Mouse (Mus musculus): Measurements from ENCODE around the gene Mttp. TPM values are rescaled to one million over a fixed set of nuclear protein-coding genes. Genes with fewer than 3 reads are reported as not detected.

The Mttp gene
- polyA plus RNA-seq, 1 experiment: 0.47 TPM

DNA sequence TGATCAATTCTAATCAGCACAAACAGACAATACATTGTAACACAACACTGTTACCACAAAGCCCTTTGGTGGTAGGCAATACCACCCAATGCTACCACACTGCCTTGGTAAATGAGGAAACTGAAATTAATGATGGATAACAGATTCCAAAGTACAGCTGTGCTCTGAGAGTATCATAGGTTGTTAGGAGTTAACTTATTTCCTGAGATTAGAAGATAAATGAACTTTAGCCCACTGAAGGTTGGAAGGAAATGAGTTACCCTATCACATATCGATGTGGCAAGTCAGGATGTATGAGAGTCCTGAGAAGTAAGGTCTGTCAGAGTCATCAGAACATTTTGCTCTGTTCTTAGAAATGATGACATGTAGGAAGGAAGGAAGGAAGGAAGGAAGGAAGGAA, 10.2 kb downstream of the Mttp start:
- DNase-seq (ENCODE audit: low read depth in 1 of 2, low spot score in 2 of 2): no peak
- WGBS: 40% methylated on average over 1 of the region's 1 CpGs

DNA sequence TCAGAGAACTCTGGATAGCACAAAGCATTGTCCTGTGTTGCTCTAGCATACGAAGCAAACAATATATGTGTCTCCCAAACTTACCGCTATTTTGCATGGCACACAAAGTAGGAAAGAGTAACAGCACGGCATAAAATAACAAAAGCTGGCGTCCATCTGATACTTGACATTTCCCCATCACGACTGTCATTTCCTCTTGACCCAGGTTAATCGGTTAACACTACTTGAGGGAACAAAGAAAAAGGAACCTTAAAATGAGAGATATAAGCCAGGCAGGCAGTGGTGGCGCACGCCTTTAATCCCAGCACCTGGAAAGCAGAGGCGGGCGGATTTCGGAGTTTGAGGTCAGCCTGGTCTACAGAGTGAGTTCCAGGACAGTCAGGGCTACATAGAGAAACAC, 10.9 kb downstream of the Mttp start:
- no peak for DNase-seq (ENCODE audit: low read depth in 1 of 2, low spot score in 2 of 2)
- Histone ChIP-seq H3K27me3 (ENCODE audit: control insufficient read depth, insufficient read depth, low read length) (no peaks in the 10 kb centered on the region), H3K4me3 (ENCODE audit: extremely low read depth, insufficient read depth, insufficient read length) (no peak overlapping the region), H3K4me1 (ENCODE audit: control insufficient read depth, insufficient read depth, insufficient read length) (no peaks in the 10 kb centered on the region), H3K36me3 (ENCODE audit: control insufficient read depth, insufficient read depth, low read length) (no peaks in the 10 kb centered on the region), H3K27ac (ENCODE audit: insufficient read depth, low read length) (no peak overlapping the region)
- 63% methylated on average over 11 of the region's 11 CpGs for WGBS
- TF ChIP-seq CTCF (IDR thresholded peaks at IDR 0.05; ENCODE audit: extremely low read depth, insufficient read depth, insufficient read length, insufficient replicate concordance) (no peak), POLR2A (IDR thresholded peaks at IDR 0.05; ENCODE audit: low read depth, low read length) (no peak)

More for the DNA sequence above, 10.2 kb downstream of the Mttp start:
- no peak overlapping the region for H3K4me3 ChIP-seq (ENCODE audit: extremely low read depth, insufficient read depth, insufficient read length)
- H3K4me1 ChIP-seq (ENCODE audit: control insufficient read depth, insufficient read depth, insufficient read length): no peaks in the 10 kb centered on the region
- no peak overlapping the region for H3K27ac ChIP-seq (ENCODE audit: insufficient read depth, low read length)
- H3K27me3 ChIP-seq (ENCODE audit: control insufficient read depth, insufficient read depth, low read length): no peaks in the 10 kb centered on the region
- TF ChIP-seq CTCF (IDR thresholded peaks at IDR 0.05; ENCODE audit: extremely low read depth, insufficient read depth, insufficient read length, insufficient replicate concordance) (no peak), POLR2A (IDR thresholded peaks at IDR 0.05; ENCODE audit: low read depth, low read length) (no peak)
- H3K36me3 ChIP-seq (ENCODE audit: control insufficient read depth, insufficient read depth, low read length): no peaks in the 10 kb centered on the region

DNA sequence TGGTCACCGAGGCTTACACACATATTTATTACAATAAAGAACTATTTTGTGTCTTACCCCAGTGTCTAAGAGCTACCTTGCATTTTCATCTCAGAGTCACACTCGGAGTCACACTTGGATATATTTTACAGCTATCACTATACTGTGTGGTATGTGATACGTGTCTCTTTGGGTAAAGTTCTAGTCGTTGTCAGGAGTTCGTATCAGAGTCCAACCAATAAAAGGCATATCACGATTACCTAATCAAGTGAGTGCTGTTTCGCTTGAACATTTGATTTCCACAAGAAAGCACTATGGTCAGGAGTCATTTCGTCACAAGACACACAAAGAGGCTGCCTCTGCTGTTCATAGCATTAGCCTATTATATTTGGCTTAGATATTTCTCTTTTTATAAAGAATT, 11.3 kb downstream of the Mttp start:
- 90% methylated on average over 8 of the region's 8 CpGs for WGBS
- no peak for DNase-seq (ENCODE audit: low read depth in 1 of 2, low spot score in 2 of 2)
- no peak overlapping the region for H3K27ac ChIP-seq (ENCODE audit: insufficient read depth, low read length)
- no peaks in the 10 kb centered on the region for H3K27me3 ChIP-seq (ENCODE audit: control insufficient read depth, insufficient read depth, low read length)
- no peaks in the 10 kb centered on the region for H3K4me1 ChIP-seq (ENCODE audit: control insufficient read depth, insufficient read depth, insufficient read length)
- H3K4me3 ChIP-seq (ENCODE audit: extremely low read depth, insufficient read depth, insufficient read length): no peak overlapping the region
- H3K36me3 ChIP-seq (ENCODE audit: control insufficient read depth, insufficient read depth, low read length): no peaks in the 10 kb centered on the region
- TF ChIP-seq POLR2A (IDR thresholded peaks at IDR 0.05; ENCODE audit: low read depth, low read length) (no peak), CTCF (IDR thresholded peaks at IDR 0.05; ENCODE audit: extremely low read depth, insufficient read depth, insufficient read length, insufficient replicate concordance) (no peak)

DNA sequence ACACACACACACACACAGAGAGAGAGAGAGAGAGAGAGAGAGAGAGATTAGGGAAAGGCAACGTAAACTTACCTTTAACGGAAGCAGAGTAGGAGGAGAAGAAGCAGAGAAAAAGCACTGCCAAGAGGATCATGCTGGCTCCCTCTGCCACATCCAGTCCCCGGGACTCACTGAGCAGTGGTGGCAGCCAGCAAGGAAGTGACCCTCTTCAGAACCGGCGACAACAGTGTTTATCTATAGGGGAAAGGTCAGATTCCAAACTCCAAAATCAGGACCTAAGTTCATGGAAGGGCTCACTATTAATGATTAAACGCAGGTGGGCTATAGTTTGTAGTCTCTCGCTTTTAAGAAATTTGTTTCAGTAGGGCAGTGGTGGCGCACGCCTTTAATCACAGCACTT, 13.6 kb downstream of the Mttp start:
- Histone ChIP-seq H3K27ac (ENCODE audit: insufficient read depth, low read length) (no peak overlapping the region), H3K36me3 (ENCODE audit: control insufficient read depth, insufficient read depth, low read length) (no peaks in the 10 kb centered on the region), H3K4me3 (ENCODE audit: extremely low read depth, insufficient read depth, insufficient read length) (no peak overlapping the region), H3K4me1 (ENCODE audit: control insufficient read depth, insufficient read depth, insufficient read length) (no peaks in the 10 kb centered on the region), H3K27me3 (ENCODE audit: control insufficient read depth, insufficient read depth, low read length) (no peaks in the 10 kb centered on the region)
- no peak for TF ChIP-seq POLR2A (IDR thresholded peaks at IDR 0.05; ENCODE audit: low read depth, low read length)
- no peak for TF ChIP-seq CTCF (IDR thresholded peaks at IDR 0.05; ENCODE audit: extremely low read depth, insufficient read depth, insufficient read length, insufficient replicate concordance)
- WGBS: 85% methylated on average over 9 of the region's 9 CpGs
- no peak for DNase-seq (ENCODE audit: low read depth in 1 of 2, low spot score in 2 of 2)

DNA sequence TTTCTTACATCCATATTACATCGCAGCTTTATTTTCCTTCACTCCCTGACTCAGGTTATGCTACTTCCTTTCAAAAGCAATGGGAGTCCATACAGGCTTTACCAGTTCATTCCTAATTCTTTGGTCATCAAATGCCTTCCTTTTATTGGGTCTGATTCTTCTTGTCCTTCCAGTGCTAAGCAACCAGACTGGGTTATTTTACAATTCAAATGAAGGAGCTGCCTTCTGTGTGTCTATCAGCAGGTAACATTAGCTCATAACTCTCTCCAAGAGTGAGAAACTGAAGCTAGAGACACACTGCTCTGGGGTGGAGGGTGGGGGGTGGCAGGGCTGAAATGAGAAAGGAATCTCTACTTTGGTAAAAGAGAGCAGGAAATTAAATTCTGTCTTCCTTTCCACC, 14.1 kb downstream of the Mttp start:
- Histone ChIP-seq H3K4me1 (ENCODE audit: control insufficient read depth, insufficient read depth, insufficient read length) (no peaks in the 10 kb centered on the region), H3K27ac (ENCODE audit: insufficient read depth, low read length) (no peak overlapping the region), H3K4me3 (ENCODE audit: extremely low read depth, insufficient read depth, insufficient read length) (no peak overlapping the region), H3K27me3 (ENCODE audit: control insufficient read depth, insufficient read depth, low read length) (no peaks in the 10 kb centered on the region), H3K36me3 (ENCODE audit: control insufficient read depth, insufficient read depth, low read length) (no peaks in the 10 kb centered on the region)
- no peak for TF ChIP-seq POLR2A (IDR thresholded peaks at IDR 0.05; ENCODE audit: low read depth, low read length)
- TF ChIP-seq CTCF (IDR thresholded peaks at IDR 0.05; ENCODE audit: extremely low read depth, insufficient read depth, insufficient read length, insufficient replicate concordance): no peak
- WGBS: 84% methylated on average over 1 of the region's 1 CpGs
- DNase-seq (ENCODE audit: low read depth in 1 of 2, low spot score in 2 of 2): no peak

DNA sequence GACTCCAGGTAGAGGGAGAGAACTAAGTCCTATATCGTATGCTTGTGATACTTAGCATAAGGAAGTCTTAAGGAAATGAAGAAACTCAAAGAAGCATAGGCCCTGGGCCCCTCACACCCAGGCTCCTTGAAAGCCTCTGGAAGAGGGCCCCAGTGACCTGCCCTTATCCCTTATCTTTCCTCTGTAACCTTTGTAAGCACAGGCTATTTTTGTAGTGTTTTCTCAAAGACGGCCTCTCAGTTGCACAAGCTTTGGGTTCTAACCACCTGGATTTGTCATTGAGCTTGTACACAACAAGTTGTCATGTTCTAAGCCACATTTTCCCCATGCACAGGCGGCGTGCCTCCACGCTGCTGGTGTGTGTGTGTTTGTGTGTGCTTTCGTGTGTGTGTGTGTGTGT, 15.7 kb downstream of the Mttp start:
- Histone ChIP-seq H3K4me3 (ENCODE audit: extremely low read depth, insufficient read depth, insufficient read length) (no peak overlapping the region), H3K36me3 (ENCODE audit: control insufficient read depth, insufficient read depth, low read length) (no peaks in the 10 kb centered on the region), H3K27me3 (ENCODE audit: control insufficient read depth, insufficient read depth, low read length) (no peaks in the 10 kb centered on the region), H3K27ac (ENCODE audit: insufficient read depth, low read length) (no peak overlapping the region), H3K4me1 (ENCODE audit: control insufficient read depth, insufficient read depth, insufficient read length) (no peaks in the 10 kb centered on the region)
- DNase-seq (ENCODE audit: low read depth in 1 of 2, low spot score in 2 of 2): no peak
- TF ChIP-seq CTCF (IDR thresholded peaks at IDR 0.05; ENCODE audit: extremely low read depth, insufficient read depth, insufficient read length, insufficient replicate concordance) (no peak), POLR2A (IDR thresholded peaks at IDR 0.05; ENCODE audit: low read depth, low read length) (no peak)
- 94% methylated on average over 6 of the region's 6 CpGs for WGBS

DNA sequence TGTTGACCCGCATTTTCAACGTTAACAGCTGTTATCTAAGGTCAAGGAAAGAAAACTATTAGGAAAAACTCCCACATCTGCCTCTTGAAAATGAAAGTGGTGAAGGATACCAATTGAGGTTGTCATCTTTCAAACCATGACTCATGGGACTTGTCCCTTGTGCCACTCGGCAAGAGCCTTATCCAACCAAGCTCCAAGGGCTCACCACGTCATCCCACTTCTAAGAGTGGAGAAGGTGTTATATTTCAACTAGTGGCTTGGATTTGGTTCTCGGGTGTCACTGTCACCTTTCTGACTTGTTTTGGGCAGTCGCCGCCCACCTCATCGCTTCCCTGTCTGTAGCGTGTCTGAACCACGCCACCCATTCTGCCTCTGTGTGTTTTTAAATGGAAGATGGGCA, 20.9 kb downstream of the Mttp start:
- no peak for DNase-seq (ENCODE audit: low read depth in 1 of 2, low spot score in 2 of 2)
- H3K4me3 ChIP-seq (ENCODE audit: extremely low read depth, insufficient read depth, insufficient read length): no peak overlapping the region
- no peaks in the 10 kb centered on the region for H3K27me3 ChIP-seq (ENCODE audit: control insufficient read depth, insufficient read depth, low read length)
- H3K36me3 ChIP-seq (ENCODE audit: control insufficient read depth, insufficient read depth, low read length): no peaks in the 10 kb centered on the region
- WGBS: 90% methylated on average over 10 of the region's 10 CpGs
- no peak for TF ChIP-seq CTCF (IDR thresholded peaks at IDR 0.05; ENCODE audit: extremely low read depth, insufficient read depth, insufficient read length, insufficient replicate concordance)
- TF ChIP-seq POLR2A (IDR thresholded peaks at IDR 0.05; ENCODE audit: low read depth, low read length): no peak
- no peak overlapping the region for H3K27ac ChIP-seq (ENCODE audit: insufficient read depth, low read length)
- no peaks in the 10 kb centered on the region for H3K4me1 ChIP-seq (ENCODE audit: control insufficient read depth, insufficient read depth, insufficient read length)
